8 mouse cellular contexts compared by ENCODE assay signal in the genomic region with DNA sequence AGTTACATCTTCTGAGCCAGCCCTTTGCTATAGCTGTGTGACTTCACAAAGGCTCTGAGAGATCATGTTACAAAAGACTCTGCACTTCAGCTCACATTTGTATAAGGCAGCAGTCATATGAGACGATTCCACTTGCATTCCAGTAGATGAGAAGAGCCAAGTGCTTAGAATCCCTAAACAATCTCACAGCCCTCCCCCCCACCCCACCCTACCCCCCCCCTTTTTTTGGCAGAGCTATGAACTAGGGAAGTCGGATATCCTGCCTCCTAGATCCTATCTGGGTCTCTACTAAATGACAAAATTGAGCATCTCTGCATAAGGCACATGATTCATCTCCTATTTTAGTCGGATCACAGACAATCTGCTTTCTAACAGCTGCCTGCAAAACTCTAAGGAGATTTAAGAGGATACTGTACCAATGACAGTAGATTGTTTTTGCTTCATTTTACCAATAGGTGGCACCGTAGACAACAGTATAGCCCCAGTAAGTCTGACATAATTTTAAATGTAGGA.
DNase-seq lines count a peak whose midpoint lies in the region; ATAC-seq and TF ChIP-seq lines count a peak whose summit lies in the region.

No protein-coding gene starts in this region.

- H3K27ac ChIP-seq in left cerebral cortex, adult 2 months: no peak overlapping the region
- no peak overlapping the region for H3K27ac ChIP-seq in forebrain, embryonic 16.5 days (ENCODE audit: low read length)

- 11% methylated on average over 4 of the region's 4 CpGs for WGBS in forebrain, embryonic 16.5 days

- no peak for DNase-seq in left cerebral cortex, adult 2 months (ENCODE audit: extremely low spot score in 1 of 2, low spot score in 2 of 2)
- no peak for DNase-seq in left cerebral cortex, adult 8-10 months (ENCODE audit: low spot score in 2 of 2)
- DNase-seq in ZHBTc4 (ENCODE audit: low read depth, low spot score): peak; percentile 43
- DNase-seq in left cerebral cortex, postnatal 25 days (ENCODE audit: low spot score in 2 of 2): peak; percentile 45 to 88
- DNase-seq in retina, embryonic 14.5 days (ENCODE audit: low spot score): peak; percentile 85
- no peak for DNase-seq in urinary bladder, postnatal 4 days (ENCODE audit: low spot score in 2 of 2)
- DNase-seq in cerebellum, adult 11 months: no peak

- no peak overlapping the region for H3K4me3 ChIP-seq in left cerebral cortex, adult 2 months
- no peak overlapping the region for H3K4me3 ChIP-seq in forebrain, embryonic 16.5 days (replicated peaks; ENCODE audit: low read length)

- H3K4me2 ChIP-seq in forebrain, embryonic 16.5 days (ENCODE audit: low read length): no peak overlapping the region

- intact Hi-C loops in left cerebral cortex, adult 2 months (cut with DNase I): loop anchor here (5.0 to 10.0 kb wide), 5 partner anchors 178 to 914 kb away; partner anchors contain the start of gene Cstf2t
- intact Hi-C loops in left cerebral cortex, postnatal 25 days (cut with DNase I): loop anchor here (2.0 to 5.0 kb wide), 4 partner anchors 181 to 904 kb away; partner anchors contain the start of gene Cstf2t

- peak; percentile 93 for ATAC-seq in forebrain, embryonic 16.5 days

- H3K27me3 ChIP-seq in forebrain, embryonic 16.5 days (replicated peaks; ENCODE audit: control insufficient read depth, insufficient read depth, low read length): no peaks in the 10 kb centered on the region

- TF ChIP-seq CTCF in left cerebral cortex, adult 2 months (IDR thresholded peaks at IDR 0.05): peak; percentile 69

- H3K36me3 ChIP-seq in forebrain, embryonic 16.5 days (ENCODE audit: control insufficient read depth, insufficient read depth): no peaks in the 10 kb centered on the region

- H3K9ac ChIP-seq in forebrain, embryonic 16.5 days (replicated peaks; ENCODE audit: low read depth, low read length): no peak overlapping the region

- no peaks in the 10 kb centered on the region for H3K4me1 ChIP-seq in forebrain, embryonic 16.5 days (replicated peaks; ENCODE audit: control insufficient read depth, insufficient read depth, low read length)

- no peaks in the 10 kb centered on the region for H3K9me3 ChIP-seq in forebrain, embryonic 16.5 days (ENCODE audit: control insufficient read depth, low read length)

Comparison
In these comparisons a context has a peak if more than half of its experiments do, and no peak if none do; other contexts are left out.
1. DNase-seq: peak in ZHBTc4 (single experiment), left cerebral cortex, postnatal 25 days (2 of 2) and retina, embryonic 14.5 days (single experiment); none in left cerebral cortex, adult 2 months (0 of 2), left cerebral cortex, adult 8-10 months (0 of 2), urinary bladder, postnatal 4 days (0 of 2) and cerebellum, adult 11 months (single experiment).